Mouse (Mus musculus): ENCODE results near the gene Prr14.

Prr14 gene

DNA sequence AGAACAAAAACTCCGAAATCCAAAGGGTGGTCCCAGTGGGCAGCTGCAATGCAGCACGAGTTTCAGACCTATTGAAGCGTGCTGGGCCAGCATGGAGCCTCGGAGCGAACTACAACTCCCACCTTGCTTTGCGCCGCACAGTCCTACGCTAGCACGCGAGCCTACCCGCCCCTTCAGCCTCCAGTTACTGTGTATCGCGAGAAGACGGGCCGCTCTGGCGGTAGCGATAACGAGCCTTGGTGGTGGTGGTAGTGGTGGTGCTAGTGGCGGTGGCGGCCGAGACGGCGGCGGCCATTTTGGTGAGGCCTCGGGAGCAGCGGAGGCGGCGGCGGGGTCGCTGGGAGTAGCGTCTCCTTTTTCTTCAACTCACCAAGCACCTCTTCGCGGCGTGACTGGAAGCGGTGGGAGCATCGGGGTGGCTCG is 52.4 kb downstream of the Prr14 start, which contains the start of gene Srcap:
TSS of gene Srcap (plus strand) at position 176 of the 423 bp plus-strand sequence.
- DNase-seq (ENCODE audit: low read depth, low spot score): peak; percentile 92

DNA sequence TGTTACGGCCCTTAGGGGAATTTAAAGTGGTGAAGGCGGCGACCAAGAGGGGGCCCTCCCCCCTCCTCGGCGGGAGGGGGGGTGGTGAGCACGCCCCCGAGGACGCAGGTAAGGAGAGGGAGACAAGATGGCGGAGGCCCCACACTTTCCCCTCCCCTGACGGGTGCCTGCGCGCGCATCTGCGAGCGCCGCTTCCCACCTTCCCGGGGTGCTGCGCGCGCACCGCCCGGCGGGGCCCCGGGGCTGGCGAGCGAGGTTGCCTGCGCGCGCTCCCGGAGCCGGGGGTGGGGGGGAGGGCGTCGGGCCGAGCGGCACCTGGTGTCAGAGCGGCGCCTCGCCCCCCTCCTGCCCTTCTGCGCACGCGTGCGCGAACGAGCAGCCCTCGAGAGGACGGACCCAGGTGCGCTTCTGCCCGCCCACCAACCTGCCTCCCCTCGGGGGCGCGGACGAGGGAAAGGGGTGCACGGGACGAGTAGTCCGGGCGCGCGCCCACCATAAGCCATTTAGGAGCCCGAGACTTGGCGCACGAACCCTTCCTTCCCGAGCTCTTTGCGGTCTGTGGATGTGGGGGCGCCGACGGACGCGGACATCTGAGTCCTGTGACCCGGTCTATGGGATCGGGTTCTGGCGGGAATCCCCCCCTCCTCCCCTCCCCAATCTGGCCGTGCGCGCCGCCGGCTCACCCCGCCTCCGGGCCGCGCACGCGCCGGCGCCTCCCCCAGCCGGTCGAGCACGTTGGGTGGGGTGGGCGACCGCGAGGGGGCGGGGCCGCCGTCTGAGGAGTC is 53.0 kb downstream of the Prr14 start:
- DNase-seq (ENCODE audit: low read depth, low spot score): peak; percentile 77

GRCm38 (mm10) chr7:127513016-127513390 is 53.6 kb downstream of the Prr14 start:
- no peak for DNase-seq (ENCODE audit: low read depth, low spot score)

DNA sequence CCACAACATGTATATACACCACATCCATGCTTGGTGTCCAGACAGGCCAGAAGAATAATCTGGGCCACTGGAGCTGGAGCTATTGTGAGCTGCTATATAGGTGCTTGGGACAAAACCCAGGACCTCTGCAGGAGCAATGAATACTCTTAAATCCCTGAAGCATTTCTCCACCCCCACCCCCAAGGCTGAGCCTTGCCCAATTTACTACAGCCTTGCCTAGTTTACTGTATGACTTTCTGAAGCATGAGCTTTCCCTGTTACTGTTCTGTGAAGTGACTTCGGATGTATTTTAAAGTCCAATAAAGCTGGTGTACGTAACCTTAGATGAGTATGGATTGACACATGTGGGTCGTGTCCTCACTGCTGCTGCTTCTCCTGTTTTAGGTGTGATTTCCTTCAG is 54.4 kb downstream of the Prr14 start:
- no peak for DNase-seq (ENCODE audit: low read depth, low spot score)

DNA sequence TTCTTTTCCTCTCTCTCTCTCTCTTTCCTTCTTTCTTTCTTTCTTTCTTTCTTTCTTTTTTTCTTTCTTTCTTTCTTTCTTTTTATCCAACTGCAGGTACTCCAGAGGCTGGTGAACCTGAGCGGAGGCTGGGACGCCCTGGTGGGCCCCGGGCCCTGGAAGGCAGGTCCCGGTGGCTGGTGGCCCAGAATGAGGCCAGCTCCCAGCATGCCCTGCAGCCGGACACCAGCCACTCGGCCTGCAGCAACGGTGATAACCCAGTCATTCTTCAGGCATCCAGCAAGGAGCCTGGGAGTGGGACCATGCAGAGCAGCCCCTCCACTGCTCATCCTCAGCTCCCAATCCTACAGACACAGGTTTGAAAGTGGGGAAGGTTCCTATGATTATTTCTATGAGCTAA is 56.4 kb downstream of the Prr14 start:
- no peak for DNase-seq (ENCODE audit: low read depth, low spot score)

- DNase-seq (ENCODE audit: low read depth, low spot score): no peak
Measured at GRCm38 (mm10) chr7:127516344-127516743, 56.9 kb downstream of the Prr14 start.

DNA sequence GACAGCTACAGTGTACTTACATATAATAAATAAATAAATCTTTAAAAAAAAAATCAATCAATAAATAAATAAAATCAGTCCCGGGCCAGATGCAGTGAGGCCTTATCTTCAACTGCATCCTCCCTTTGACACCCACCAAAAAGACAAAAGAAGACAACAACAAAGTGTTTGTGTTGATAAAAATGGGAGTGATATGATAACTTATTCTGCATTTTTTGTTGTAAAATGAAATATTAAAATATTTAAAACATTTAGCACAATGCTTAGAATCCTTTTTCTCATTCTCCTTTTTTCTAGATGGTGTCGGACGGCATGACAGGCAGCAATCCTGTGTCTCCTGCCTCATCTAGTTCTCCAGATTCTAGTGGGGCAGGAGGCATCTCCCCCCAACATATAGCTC is 59.9 kb downstream of the Prr14 start, which contains the start of gene Gm42715:
TSS of gene Gm42715 (plus strand) at position 301 of the 400 bp plus-strand sequence.
- DNase-seq (ENCODE audit: low read depth, low spot score): no peak

All from WW6 (cell line).